Mouse (Mus musculus) midbrain, embryonic 16.5 days (tissue): Measurements from ENCODE around the gene BC052040. TPM values are rescaled to one million over a fixed set of nuclear protein-coding genes. Genes with fewer than 3 reads are reported as not detected.

Experiments
- ATAC-seq: fragments of 200-750 bp; cut with Nextera tagmentation; 2 replicates; pipeline ENCODE4 v1.8.0; 2017; ENCODE audit warnings: moderate TSS enrichment
- H3K27ac ChIP-seq: fragments of 300-500 bp; sonication (generic); 2 replicates; pipeline ENCODE4 v1.5.1; 2014; ENCODE audit warnings: mild to moderate bottlenecking, low read length, mixed read lengths
- H3K27me3 ChIP-seq: fragments of 300-500 bp; sonication (generic); 2 replicates; pipeline ENCODE4 v1.6.1; 2014; ENCODE audit warnings: low read depth, low read length, mixed read lengths; ENCODE audit not compliant: control insufficient read depth, insufficient read depth
- H3K36me3 ChIP-seq: fragments of 300-500 bp; sonication (generic); 2 replicates; pipeline ENCODE4 v1.6.1; 2014; ENCODE audit warnings: mild to moderate bottlenecking, low read length, moderate library complexity, mixed read lengths; ENCODE audit not compliant: control insufficient read depth, insufficient read depth
- H3K4me1 ChIP-seq: fragments of 300-500 bp; sonication (generic); 2 replicates; pipeline ENCODE4 v1.6.1; 2014; ENCODE audit warnings: mild to moderate bottlenecking, low read length, mixed read lengths; ENCODE audit not compliant: control insufficient read depth, insufficient read depth
- H3K4me2 ChIP-seq: fragments of 300-500 bp; sonication (generic); 2 replicates; pipeline ENCODE4 v1.6.1; 2014; ENCODE audit warnings: mild to moderate bottlenecking, low read length, mixed read lengths
- H3K4me3 ChIP-seq: fragments of 300-500 bp; sonication (generic); 2 replicates; pipeline ENCODE4 v1.5.1; 2014; ENCODE audit warnings: low read depth, mild to moderate bottlenecking, low read length, moderate library complexity, mixed read lengths
- H3K9ac ChIP-seq: fragments of 300-500 bp; sonication (generic); 2 replicates; pipeline ENCODE4 v1.6.1; 2014; ENCODE audit warnings: low read depth, low read length, mixed read lengths
- H3K9me3 ChIP-seq: fragments of 300-500 bp; sonication (generic); replicated peaks from 2 replicates; pipeline ENCODE4 v1.6.1; 2014; ENCODE audit warnings: mild to moderate bottlenecking, low read length, mixed read lengths; ENCODE audit not compliant: control insufficient read depth, poor library complexity, severe bottlenecking
- WGBS: fragments of 180-500 bp; shearing (Covaris S2); extraction: QIAGEN DNeasy Blood & Tissue Kit; methylation state at CpG from one replicate; pipeline ENCODE4 v1.1.7; 2014; 5-methylcytosine and 5-hydroxymethylcytosine counted together
- polyA plus RNA-seq: library from polyadenylated mRNA; unstranded; fragments of >200 nt; fragmentation: Nextera tagmentation; extraction: Ambion mirVana; gene quantifications from 2 replicates; pipeline ENCODE4 v1.2.1, GENCODE M21; 2015

BC052040 gene
- polyA plus RNA-seq, 1 experiment from 2014 or later: 21.7 TPM

GRCm38 (mm10) chr2:115776924-115777860, 195.7 kb downstream of the BC052040 start:
- ATAC-seq: no peak
- Histone ChIP-seq H3K9ac (no peak overlapping the region), H3K4me1 (no peaks in the 10 kb centered on the region), H3K4me2 (no peak overlapping the region), H3K9me3 (no peaks in the 10 kb centered on the region), H3K27ac (no peak overlapping the region), H3K4me3 (no peak overlapping the region), H3K27me3 (no peaks in the 10 kb centered on the region), H3K36me3 (no peaks in the 10 kb centered on the region)
- 86% methylated on average over 17 of the region's 17 CpGs for WGBS

DNA sequence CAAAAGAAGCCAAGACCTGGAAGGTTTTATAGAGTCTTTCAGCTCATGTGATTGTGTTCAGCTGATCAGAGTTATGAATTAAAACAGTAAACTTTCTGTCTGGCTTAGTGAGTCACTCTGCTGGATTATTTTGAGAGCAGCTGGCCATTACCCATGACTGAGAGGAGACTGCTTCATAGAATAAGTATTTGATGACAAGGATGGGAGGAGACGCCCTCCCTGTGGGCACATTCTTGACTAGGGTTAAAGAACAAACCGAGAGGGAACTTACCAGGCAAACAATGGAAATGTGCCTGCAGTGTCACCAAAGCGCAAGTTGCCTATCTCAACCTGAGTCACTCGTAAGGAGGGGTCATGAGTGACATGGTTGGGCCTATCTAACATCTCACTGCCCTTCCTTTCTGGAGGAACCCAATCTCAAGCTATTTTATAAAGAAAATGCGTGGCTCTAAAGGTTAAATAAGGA, 199.1 kb downstream of the BC052040 start:
- H3K9me3 ChIP-seq: no peaks in the 10 kb centered on the region
- H3K36me3 ChIP-seq: no peaks in the 10 kb centered on the region
- no peak overlapping the region for H3K4me3 ChIP-seq
- ATAC-seq: no peak
- H3K9ac ChIP-seq: no peak overlapping the region
- no peaks in the 10 kb centered on the region for H3K27me3 ChIP-seq
- no peaks in the 10 kb centered on the region for H3K4me1 ChIP-seq
- WGBS: 83% methylated on average over 5 of the region's 5 CpGs
- no peak overlapping the region for H3K4me2 ChIP-seq
- H3K27ac ChIP-seq: no peak overlapping the region

DNA sequence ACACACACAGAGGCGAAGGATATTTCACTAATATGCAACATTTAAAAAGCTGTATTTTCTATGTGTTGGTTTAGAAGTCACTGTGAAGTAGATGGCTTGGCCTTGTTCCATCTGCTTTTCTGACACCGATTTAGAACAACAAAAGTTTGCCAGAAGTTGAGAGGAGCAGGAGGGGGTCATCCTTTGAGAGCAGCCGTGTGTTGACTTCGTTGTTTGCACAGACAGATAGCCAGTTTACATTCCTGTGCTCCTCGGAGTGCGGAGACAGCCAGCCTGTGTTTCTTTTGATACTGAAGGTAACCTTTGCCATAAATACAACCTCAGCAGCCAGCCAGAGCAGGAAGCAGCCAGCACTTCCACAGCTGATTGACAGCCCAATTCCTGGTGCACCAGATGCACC, 204.2 kb downstream of the BC052040 start:
- H3K4me2 ChIP-seq: no peak overlapping the region

GRCm38 (mm10) chr2:115798839-115799238, 217.3 kb downstream of the BC052040 start:
- no peak overlapping the region for H3K27ac ChIP-seq
- no peak overlapping the region for H3K4me2 ChIP-seq
- ATAC-seq: no peak
- 87% methylated on average over 6 of the region's 6 CpGs for WGBS
- H3K27me3 ChIP-seq: no peaks in the 10 kb centered on the region
- no peak overlapping the region for H3K4me3 ChIP-seq
- H3K9ac ChIP-seq: no peak overlapping the region
- H3K4me1 ChIP-seq: no peaks in the 10 kb centered on the region
- no peaks in the 10 kb centered on the region for H3K36me3 ChIP-seq
- H3K9me3 ChIP-seq: no peaks in the 10 kb centered on the region

More for the DNA sequence above, 204.2 kb downstream of the BC052040 start:
- no peaks in the 10 kb centered on the region for H3K27me3 ChIP-seq
- H3K4me3 ChIP-seq: no peak overlapping the region
- H3K9me3 ChIP-seq: no peaks in the 10 kb centered on the region
- no peak for ATAC-seq
- 42% methylated on average over 6 of the region's 6 CpGs for WGBS
- no peaks in the 10 kb centered on the region for H3K4me1 ChIP-seq
- no peak overlapping the region for H3K27ac ChIP-seq
- H3K9ac ChIP-seq: no peak overlapping the region
- no peaks in the 10 kb centered on the region for H3K36me3 ChIP-seq

- no peak overlapping the region for H3K9ac ChIP-seq
- no peak overlapping the region for H3K4me3 ChIP-seq
- WGBS: 61% methylated on average over 4 of the region's 4 CpGs
- no peak overlapping the region for H3K27ac ChIP-seq
- no peaks in the 10 kb centered on the region for H3K27me3 ChIP-seq
- ATAC-seq: no peak
- H3K9me3 ChIP-seq: no peaks in the 10 kb centered on the region
- no peak overlapping the region for H3K4me2 ChIP-seq
- H3K4me1 ChIP-seq: peaks cover under 1% of the 10 kb centered on the region; the same call in 1 of the 2 replicates
- no peaks in the 10 kb centered on the region for H3K36me3 ChIP-seq
Observed at GRCm38 (mm10) chr2:115808376-115808775, 226.9 kb downstream of the BC052040 start.

- Histone ChIP-seq H3K27ac (no peak overlapping the region), H3K27me3 (no peaks in the 10 kb centered on the region), H3K36me3 (no peaks in the 10 kb centered on the region), H3K4me3 (no peak overlapping the region), H3K4me2 (no peak overlapping the region; the same call in 1 of the 2 replicates), H3K9me3 (no peaks in the 10 kb centered on the region), H3K9ac (no peak overlapping the region), H3K4me1 (peaks cover 2% of the 10 kb centered on the region; the same call in 1 of the 2 replicates)
- 56% methylated on average over 11 of the region's 11 CpGs for WGBS
- peak; percentile 42; the same call in 1 of the 2 replicates for ATAC-seq
Observed at GRCm38 (mm10) chr2:115813316-115813715, 231.8 kb downstream of the BC052040 start.

DNA sequence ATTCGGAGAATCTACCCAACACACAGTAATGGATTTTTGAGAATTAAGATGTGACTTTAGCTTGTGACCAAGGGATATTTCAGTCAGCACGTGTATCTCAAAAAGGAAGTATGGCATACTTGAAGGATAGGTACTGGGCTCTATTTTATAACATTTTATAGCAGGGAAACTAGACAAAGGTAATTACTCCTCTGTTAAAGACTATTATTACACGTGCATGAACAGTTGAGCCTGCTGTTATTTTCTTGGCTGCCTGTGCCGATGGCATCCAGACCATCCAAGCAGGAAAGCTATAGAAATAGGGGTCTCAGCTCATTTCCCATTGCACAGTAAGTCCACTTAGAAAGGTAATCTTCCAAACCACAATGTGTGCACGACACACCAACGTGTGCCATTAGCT, 232.2 kb downstream of the BC052040 start:
- no peak overlapping the region; the same call in 1 of the 2 replicates for H3K4me2 ChIP-seq
- ATAC-seq: no peak
- H3K4me1 ChIP-seq: peaks cover 2% of the 10 kb centered on the region; the same call in 1 of the 2 replicates
- H3K27me3 ChIP-seq: no peaks in the 10 kb centered on the region
- H3K27ac ChIP-seq: no peak overlapping the region
- H3K9me3 ChIP-seq: no peaks in the 10 kb centered on the region
- no peak overlapping the region for H3K9ac ChIP-seq
- H3K36me3 ChIP-seq: no peaks in the 10 kb centered on the region
- WGBS: 71% methylated on average over 6 of the region's 6 CpGs
- H3K4me3 ChIP-seq: no peak overlapping the region

DNA sequence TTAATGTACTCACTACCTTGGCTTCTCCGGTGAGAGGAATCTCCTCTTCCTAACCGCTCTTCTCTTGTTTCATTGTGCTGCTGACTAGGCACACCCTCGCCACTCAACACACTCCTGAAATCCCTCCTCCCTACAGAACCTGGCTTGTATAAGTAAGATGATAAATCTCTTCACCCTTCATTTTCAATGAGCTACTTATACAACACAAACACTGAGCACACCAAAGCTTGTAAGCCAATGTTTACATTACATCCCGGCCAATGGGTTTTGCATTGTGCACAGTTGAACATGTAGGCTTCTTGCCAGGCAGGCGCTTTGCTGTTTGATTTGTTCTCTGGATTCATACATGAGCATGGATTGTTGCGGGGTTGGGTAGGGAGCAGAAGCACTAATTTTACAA, 236.4 kb downstream of the BC052040 start:
- H3K4me3 ChIP-seq: no peak overlapping the region
- ATAC-seq: no peak
- H3K9ac ChIP-seq: no peak overlapping the region
- H3K4me1 ChIP-seq: peaks cover 2% of the 10 kb centered on the region; the same call in 1 of the 2 replicates
- H3K27me3 ChIP-seq: no peaks in the 10 kb centered on the region
- H3K4me2 ChIP-seq: no peak overlapping the region
- WGBS: 83% methylated on average over 6 of the region's 6 CpGs
- H3K9me3 ChIP-seq: no peaks in the 10 kb centered on the region
- H3K36me3 ChIP-seq: no peaks in the 10 kb centered on the region
- H3K27ac ChIP-seq: no peak overlapping the region

DNA sequence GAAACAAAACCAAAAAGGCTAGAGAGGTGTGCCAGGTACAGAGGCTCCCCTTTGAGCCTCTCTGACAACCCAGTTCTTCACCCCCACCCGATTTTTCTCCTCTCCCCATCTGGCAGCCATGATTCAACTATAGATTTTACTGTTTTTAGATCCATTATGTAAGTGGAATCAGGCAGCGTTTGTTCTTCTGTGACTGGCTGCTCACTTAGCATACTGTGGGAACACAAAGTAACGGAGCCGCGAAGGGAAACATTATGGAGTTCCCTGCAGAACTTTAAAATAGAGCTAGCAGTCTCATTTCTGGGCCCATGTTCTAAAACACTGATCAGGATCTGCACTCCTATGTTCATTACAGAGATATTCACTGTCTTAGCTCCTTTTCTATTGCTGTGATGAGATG, 240.8 kb downstream of the BC052040 start:
- H3K9me3 ChIP-seq: no peaks in the 10 kb centered on the region
- H3K4me3 ChIP-seq: no peak overlapping the region
- H3K9ac ChIP-seq: no peak overlapping the region
- no peaks in the 10 kb centered on the region for H3K4me1 ChIP-seq
- no peaks in the 10 kb centered on the region for H3K36me3 ChIP-seq
- no peak overlapping the region for H3K27ac ChIP-seq
- 91% methylated on average over 5 of the region's 5 CpGs for WGBS
- ATAC-seq: no peak
- H3K4me2 ChIP-seq: no peak overlapping the region
- no peaks in the 10 kb centered on the region for H3K27me3 ChIP-seq
